Mouse (Mus musculus) B cell, adult 2 months (primary cell): ENCODE data around the gene Dennd1c.
A peak's percentile ranks its signal among the peaks of the same experiment; 100 is the strongest.

Source experiments
- DNase-seq, 2 experiments: peaks; one replicate each; pipeline ENCODE4 v3.0.0; 2022

Dennd1c gene

GRCm38 (mm10) chr17:57078336-57078735 lies at the start of gene Dennd1c:
Dennd1c (minus strand) TSS chr17:57078514.
- peak; percentile 72 to 76 for DNase-seq

GRCm38 (mm10) chr17:57125853-57126622 lies 47.7 kb upstream of the Dennd1c start:
- no peak for DNase-seq

- DNase-seq: no peak
These were observed 46.5 kb upstream of the Dennd1c start for GRCm38 (mm10) chr17:57124792-57125191.

- DNase-seq: no peak
These were observed 45.1 kb upstream of the Dennd1c start for GRCm38 (mm10) chr17:57123192-57124118.

- no peak for DNase-seq
These were observed 43.5 kb upstream of the Dennd1c start for GRCm38 (mm10) chr17:57121856-57122255.

GRCm38 (mm10) chr17:57118524-57119349 lies 40.4 kb upstream of the Dennd1c start:
- no peak for DNase-seq

GRCm38 (mm10) chr17:57116801-57117200 lies 38.5 kb upstream of the Dennd1c start:
- DNase-seq: no peak

- DNase-seq: no peak
These were observed 34.6 kb upstream of the Dennd1c start for GRCm38 (mm10) chr17:57112768-57113474.

- no peak for DNase-seq
These were observed 31.7 kb upstream of the Dennd1c start for GRCm38 (mm10) chr17:57110005-57110404.

- no peak for DNase-seq
These were observed 30.4 kb upstream of the Dennd1c start for GRCm38 (mm10) chr17:57108666-57109171.

- no peak for DNase-seq
These were observed 29.8 kb upstream of the Dennd1c start for GRCm38 (mm10) chr17:57108040-57108665.

- no peak for DNase-seq
These were observed 28.8 kb upstream of the Dennd1c start for GRCm38 (mm10) chr17:57107064-57107463.

GRCm38 (mm10) chr17:57106035-57106368 lies 27.7 kb upstream of the Dennd1c start:
- DNase-seq: no peak

- peak; percentile 21 to 30 for DNase-seq
These were observed 27.1 kb upstream of the Dennd1c start, which contains the start of gene Tnfsf9 for GRCm38 (mm10) chr17:57105181-57106034. Tnfsf9 (plus strand) TSS chr17:57105325.

GRCm38 (mm10) chr17:57104496-57104895 lies 26.2 kb upstream of the Dennd1c start:
- no peak for DNase-seq

GRCm38 (mm10) chr17:57102276-57102675 lies 24.0 kb upstream of the Dennd1c start:
- DNase-seq: no peak

- no peak for DNase-seq
These were observed 21.5 kb upstream of the Dennd1c start for GRCm38 (mm10) chr17:57099629-57100325.

- DNase-seq: no peak
These were observed 20.0 kb upstream of the Dennd1c start for GRCm38 (mm10) chr17:57098321-57098720.

GRCm38 (mm10) chr17:57096623-57096920 lies 18.3 kb upstream of the Dennd1c start:
- DNase-seq: peak; percentile 92 to 93
